Mouse (Mus musculus): ENCODE measurements around the gene Sirt3. TPM values are rescaled to one million over a fixed set of nuclear protein-coding genes. Genes with fewer than 3 reads are reported as not detected.
A peak's percentile ranks its signal among the peaks of the same experiment; 100 is the strongest.

The Sirt3 gene
- polyA plus RNA-seq (2015; fragmentation: Nextera tagmentation; extraction: Ambion mirVana) = 40.7 and 42.1 TPM in 2 replicates

DNA sequence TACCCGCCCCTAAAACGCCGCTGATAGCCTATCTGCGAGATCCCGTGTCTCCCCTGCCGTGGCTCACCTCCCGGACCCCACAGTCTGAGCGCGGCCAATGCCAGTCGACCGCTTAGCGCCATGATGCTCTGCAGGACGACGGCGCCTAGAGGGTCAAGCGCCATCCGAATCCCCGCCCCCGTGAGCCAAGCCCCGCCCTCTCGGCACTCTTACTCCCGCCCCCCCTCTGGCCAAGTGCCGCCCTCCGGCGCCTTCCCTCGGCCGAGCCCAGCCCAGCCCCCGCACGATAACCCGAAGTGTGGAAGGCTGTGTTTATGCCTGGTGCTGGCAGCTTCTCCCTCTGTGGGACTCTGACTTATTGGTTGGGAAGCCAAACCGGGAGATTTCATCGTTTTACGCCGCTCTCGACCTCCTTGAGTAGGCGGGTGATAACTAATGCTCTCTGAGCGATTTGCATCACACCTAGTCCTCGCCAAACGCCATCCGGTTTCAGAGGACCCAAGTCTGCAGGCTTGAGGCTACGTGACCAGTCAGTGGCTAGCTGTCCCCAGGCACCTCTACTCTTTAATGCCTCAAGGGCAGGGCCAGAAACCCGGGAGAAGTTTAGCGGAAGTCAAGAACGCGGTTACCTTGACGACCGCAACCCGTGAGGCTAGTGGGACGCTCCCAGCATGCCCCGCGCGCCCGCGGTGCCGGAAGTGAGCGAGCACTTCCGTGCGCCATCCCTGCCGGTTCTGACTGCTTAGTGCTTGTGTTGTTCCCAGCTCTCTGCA, at the start of gene Sirt3, which contains the start of gene Psmd13:
Gene Sirt3, minus strand, starts transcription at position 614 of the 773 bp plus-strand sequence.
Gene Psmd13, plus strand, starts transcription at position 273 of the 773 bp plus-strand sequence.
- Histone ChIP-seq H3K27ac (peak within 1 kb of the TSS; percentile 90), H3K9me3 (no peaks in the 10 kb centered on the region), H3K36me3 (peaks cover 23% of the 10 kb centered on the region), H3K9ac (replicated peaks) (peak within 1 kb of the TSS; percentile 85), H3K4me1 (replicated peaks) (peaks cover 23% of the 10 kb centered on the region), H3K4me3 (replicated peaks) (peak within 1 kb of the TSS; percentile 78), H3K27me3 (no peaks in the 10 kb centered on the region), H3K4me2 (replicated peaks) (peak within 1 kb of the TSS; percentile 78)
- ATAC-seq = peak; percentile 95
- under 1% methylated on average over 59 of the region's 59 CpGs for WGBS

DNA sequence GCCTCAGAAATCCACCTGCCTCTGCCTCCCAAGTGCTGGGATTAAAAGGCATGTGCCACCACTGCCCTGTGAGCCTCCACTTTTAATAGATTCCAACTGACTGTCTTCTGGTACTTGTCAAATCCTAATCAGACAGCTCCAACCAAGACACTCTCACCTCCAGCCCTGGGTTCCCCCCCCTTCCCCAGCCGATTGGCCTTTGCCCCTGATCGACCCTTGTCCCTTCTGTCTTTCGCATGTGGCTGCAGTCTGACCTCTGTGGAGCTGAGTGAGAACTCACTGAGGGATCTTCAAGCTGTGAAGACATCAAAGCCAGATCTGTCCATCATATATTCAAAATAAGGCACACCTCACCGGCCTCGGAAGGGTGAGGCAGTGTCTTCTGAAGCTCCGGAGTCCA, 45.1 kb upstream of the Sirt3 start:
- Histone ChIP-seq H3K4me1 (replicated peaks) (peaks cover 16% of the 10 kb centered on the region), H3K36me3 (no peaks in the 10 kb centered on the region), H3K9me3 (no peaks in the 10 kb centered on the region), H3K4me2 (replicated peaks) (no peak overlapping the region), H3K4me3 (replicated peaks) (no peak overlapping the region), H3K27me3 (peaks cover 37% of the 10 kb centered on the region), H3K27ac (no peak overlapping the region), H3K9ac (replicated peaks) (no peak overlapping the region)
- ATAC-seq = no peak
- WGBS = 92% methylated on average over 6 of the region's 6 CpGs

DNA sequence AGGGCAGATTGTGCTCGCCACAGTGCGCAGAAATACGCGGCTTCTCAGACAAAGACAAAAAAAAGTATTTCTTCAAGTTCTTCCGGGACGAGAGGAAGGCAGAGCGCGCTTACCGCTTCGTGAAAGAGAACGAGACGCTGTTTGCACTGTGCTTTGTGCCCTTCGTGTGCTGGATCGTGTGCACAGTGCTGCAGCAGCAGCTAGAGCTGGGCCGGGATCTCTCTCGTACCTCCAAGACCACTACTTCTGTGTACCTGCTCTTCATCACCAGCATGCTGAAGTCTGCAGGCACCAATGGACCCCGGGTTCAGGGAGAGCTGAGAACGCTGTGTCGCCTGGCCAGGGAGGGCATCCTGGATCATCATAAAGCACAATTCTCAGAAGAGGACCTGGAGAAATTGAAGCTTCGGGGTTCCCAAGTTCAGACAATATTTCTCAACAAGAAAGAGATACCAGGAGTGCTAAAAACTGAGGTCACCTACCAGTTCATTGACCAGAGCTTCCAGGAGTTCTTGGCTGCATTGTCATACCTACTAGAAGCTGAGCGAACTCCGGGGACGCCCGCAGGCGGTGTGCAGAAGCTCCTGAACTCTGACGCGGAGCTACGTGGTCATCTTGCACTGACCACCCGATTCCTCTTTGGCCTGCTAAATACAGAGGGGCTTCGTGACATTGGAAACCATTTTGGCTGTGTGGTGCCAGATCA, 41.1 kb upstream of the Sirt3 start:
- peak overlapping the region; percentile 89 for H3K4me2 ChIP-seq (replicated peaks)
- 18% methylated on average over 30 of the region's 30 CpGs for WGBS
- 0 out of 2 replicates have a peak, but pooled peaks have one; percentile 45 for ATAC-seq
- no peaks in the 10 kb centered on the region for H3K36me3 ChIP-seq
- peaks cover 71% of the 10 kb centered on the region for H3K27me3 ChIP-seq
- H3K4me1 ChIP-seq (replicated peaks) = peaks cover 20% of the 10 kb centered on the region
- no peaks in the 10 kb centered on the region for H3K9me3 ChIP-seq
- H3K9ac ChIP-seq (replicated peaks) = peak overlapping the region; percentile 58
- H3K4me3 ChIP-seq (replicated peaks) = peak overlapping the region; percentile 50
- H3K27ac ChIP-seq = no peak overlapping the region

DNA sequence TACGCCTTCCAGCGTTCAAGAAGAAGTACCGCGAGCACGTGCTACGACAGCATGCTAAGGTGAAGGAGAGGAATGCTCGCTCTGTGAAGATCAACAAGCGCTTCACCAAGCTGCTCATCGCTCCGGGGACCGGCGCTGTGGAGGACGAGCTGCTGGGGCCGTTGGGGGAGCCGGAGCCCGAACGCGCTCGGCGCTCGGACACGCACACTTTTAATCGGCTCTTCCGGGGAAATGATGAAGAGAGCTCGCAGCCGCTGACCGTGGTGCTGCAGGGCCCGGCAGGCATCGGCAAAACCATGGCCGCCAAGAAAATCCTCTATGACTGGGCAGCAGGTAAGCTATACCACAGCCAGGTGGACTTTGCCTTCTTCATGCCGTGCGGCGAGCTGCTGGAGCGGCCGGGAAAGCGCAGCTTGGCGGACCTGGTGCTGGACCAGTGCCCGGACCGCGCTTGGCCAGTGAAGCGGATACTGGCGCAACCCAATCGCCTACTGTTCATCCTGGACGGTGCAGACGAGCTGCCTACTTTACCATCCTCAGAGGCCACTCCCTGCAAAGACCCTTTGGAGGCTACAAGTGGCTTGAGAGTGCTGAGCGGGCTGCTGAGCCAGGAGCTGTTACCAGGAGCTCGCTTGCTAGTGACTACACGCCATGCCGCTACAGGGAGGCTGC, 40.4 kb upstream of the Sirt3 start:
- WGBS = under 1% methylated on average over 49 of the region's 49 CpGs
- peak overlapping the region; percentile 50 for H3K4me3 ChIP-seq (replicated peaks)
- H3K27me3 ChIP-seq = peaks cover 71% of the 10 kb centered on the region
- ATAC-seq = peak; percentile 63
- H3K9ac ChIP-seq (replicated peaks) = peak overlapping the region; percentile 58
- peaks cover 20% of the 10 kb centered on the region for H3K4me1 ChIP-seq (replicated peaks)
- H3K9me3 ChIP-seq = no peaks in the 10 kb centered on the region
- peak overlapping the region; percentile 89 for H3K4me2 ChIP-seq (replicated peaks)
- H3K36me3 ChIP-seq = no peaks in the 10 kb centered on the region
- no peak overlapping the region for H3K27ac ChIP-seq

- H3K4me2 ChIP-seq (replicated peaks) = peak overlapping the region; percentile 89; the same call in 1 of the 2 replicates
- H3K4me1 ChIP-seq (replicated peaks) = peaks cover 20% of the 10 kb centered on the region
- H3K9me3 ChIP-seq = no peaks in the 10 kb centered on the region
- no peak for ATAC-seq
- WGBS = 27% methylated on average over 22 of the region's 22 CpGs
- 0 out of 2 replicates have a peak overlapping the region, but pooled peaks have one; percentile 50 for H3K4me3 ChIP-seq (replicated peaks)
- no peaks in the 10 kb centered on the region for H3K36me3 ChIP-seq
- no peak overlapping the region for H3K27ac ChIP-seq
- H3K27me3 ChIP-seq = peaks cover 71% of the 10 kb centered on the region
- H3K9ac ChIP-seq (replicated peaks) = no peak overlapping the region
These were observed 39.3 kb upstream of the Sirt3 start for GRCm38 (mm10) chr7:140921225-140921975.

DNA sequence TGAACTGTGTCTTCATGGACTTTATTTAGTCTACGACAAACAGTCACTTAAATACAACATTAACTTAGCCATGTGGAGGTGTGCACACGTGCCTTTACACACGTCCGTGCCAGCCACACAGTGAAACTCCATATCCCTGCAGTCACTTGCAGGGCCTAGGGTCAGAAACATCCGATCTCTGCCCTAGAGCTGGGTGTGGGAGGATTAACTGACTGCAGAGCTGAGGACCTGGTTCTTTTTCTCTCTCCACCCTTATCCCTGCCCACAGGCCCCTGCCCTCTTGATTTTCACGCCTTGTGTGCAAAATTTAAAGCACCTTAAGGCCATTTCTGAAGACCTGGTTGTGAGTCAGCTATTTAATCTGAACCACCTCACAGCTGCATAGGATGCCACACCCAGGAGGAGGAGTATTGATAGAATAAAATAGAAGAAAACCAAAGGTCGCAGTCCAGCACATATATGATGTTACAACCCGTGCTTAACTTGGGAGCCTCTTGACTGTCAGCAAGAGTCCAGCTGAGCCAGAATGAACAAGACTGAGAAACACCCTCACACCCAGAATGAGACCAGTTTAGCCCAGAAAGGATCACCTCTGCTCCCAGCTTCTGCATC, 38.4 kb upstream of the Sirt3 start, which contains the start of gene Nlrp6:
Gene Nlrp6, plus strand, starts transcription at position 485 of the 612 bp plus-strand sequence.
- WGBS = 79% methylated on average over 8 of the region's 8 CpGs
- peaks cover 67% of the 10 kb centered on the region for H3K27me3 ChIP-seq

DNA sequence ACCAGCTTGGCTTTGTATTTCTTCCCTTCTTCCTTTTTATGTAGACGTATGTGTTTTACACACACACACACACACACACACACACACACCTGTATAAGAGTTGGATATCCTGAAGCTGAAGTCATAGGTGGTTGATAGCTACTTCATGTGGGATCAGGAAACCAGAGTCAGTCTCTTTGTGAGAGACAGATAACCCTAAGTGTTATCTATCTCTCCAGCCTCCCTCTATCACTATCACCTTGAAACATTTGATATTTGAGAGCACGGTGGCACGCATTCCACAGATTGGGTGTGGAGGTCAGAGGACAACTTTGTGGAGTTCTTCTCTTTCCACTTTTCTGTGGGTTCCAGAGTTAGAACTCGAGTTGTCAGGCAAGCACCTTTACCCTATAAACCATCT, 37.8 kb upstream of the Sirt3 start:
- no peak for ATAC-seq
- Histone ChIP-seq H3K27ac (no peak overlapping the region), H3K4me3 (replicated peaks) (no peak overlapping the region), H3K9ac (replicated peaks) (no peak overlapping the region), H3K9me3 (no peaks in the 10 kb centered on the region), H3K36me3 (no peaks in the 10 kb centered on the region), H3K27me3 (peaks cover 61% of the 10 kb centered on the region), H3K4me2 (replicated peaks) (no peak overlapping the region), H3K4me1 (replicated peaks) (peaks cover 20% of the 10 kb centered on the region)
- WGBS = 78% methylated on average over 4 of the region's 4 CpGs

More for the DNA sequence above, 38.4 kb upstream of the Sirt3 start, which contains the start of gene Nlrp6:
- no peaks in the 10 kb centered on the region for H3K36me3 ChIP-seq
- H3K27ac ChIP-seq = no peak within 1 kb of the TSS
- peaks cover 20% of the 10 kb centered on the region for H3K4me1 ChIP-seq (replicated peaks)
- H3K4me3 ChIP-seq (replicated peaks) = 0 out of 2 replicates have a peak within 1 kb of the TSS, but pooled peaks have one; percentile 50
- H3K9me3 ChIP-seq = no peaks in the 10 kb centered on the region
- no peak within 1 kb of the TSS for H3K9ac ChIP-seq (replicated peaks)
- no peak for ATAC-seq
- no peak within 1 kb of the TSS for H3K4me2 ChIP-seq (replicated peaks)

DNA sequence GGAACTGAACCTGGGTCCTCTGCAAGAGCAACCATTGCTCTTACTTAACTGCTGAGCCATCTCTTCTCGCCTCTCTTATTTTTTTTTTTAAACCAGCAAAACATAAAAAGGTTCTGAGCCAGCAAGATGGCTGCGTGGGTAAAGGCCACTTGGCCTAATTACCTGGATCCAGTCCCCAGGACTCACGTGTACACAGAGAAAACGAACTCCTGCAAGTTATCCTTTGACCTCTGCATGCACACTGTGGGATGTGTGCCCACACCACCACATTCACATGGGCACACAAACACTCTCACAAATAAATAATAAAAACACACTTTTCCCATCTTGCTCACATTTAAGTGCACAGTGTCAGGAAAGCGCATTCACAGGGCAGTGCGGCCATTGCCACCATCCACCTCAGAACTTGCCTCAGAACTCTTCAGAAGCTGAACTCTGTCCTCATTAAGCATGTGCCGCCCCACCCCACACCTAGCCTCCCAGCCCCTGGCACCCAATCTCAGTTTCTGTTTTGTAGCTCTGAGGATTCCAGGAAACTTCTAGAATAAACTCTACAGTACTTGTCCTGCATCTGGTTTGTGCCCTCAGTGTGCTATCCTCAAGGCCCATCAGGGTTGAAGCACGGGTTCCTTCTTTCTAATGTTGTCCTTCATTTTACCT, 32.1 kb upstream of the Sirt3 start:
- no peak for ATAC-seq
- Histone ChIP-seq H3K36me3 (no peaks in the 10 kb centered on the region), H3K27ac (no peak overlapping the region), H3K9ac (replicated peaks) (no peak overlapping the region), H3K9me3 (no peaks in the 10 kb centered on the region), H3K27me3 (peaks cover 6% of the 10 kb centered on the region), H3K4me2 (replicated peaks) (no peak overlapping the region), H3K4me3 (replicated peaks) (no peak overlapping the region), H3K4me1 (replicated peaks) (no peaks in the 10 kb centered on the region; the same call in 1 of the 2 replicates)
- WGBS = 88% methylated on average over 8 of the region's 8 CpGs

- Histone ChIP-seq H3K27ac (no peak overlapping the region), H3K9ac (replicated peaks) (no peak overlapping the region), H3K4me1 (replicated peaks) (peaks cover 4% of the 10 kb centered on the region), H3K27me3 (peaks cover 3% of the 10 kb centered on the region; the same call in 1 of the 2 replicates), H3K4me2 (replicated peaks) (no peak overlapping the region), H3K9me3 (no peaks in the 10 kb centered on the region), H3K36me3 (no peaks in the 10 kb centered on the region), H3K4me3 (replicated peaks) (no peak overlapping the region)
- 81% methylated on average over 5 of the region's 5 CpGs for WGBS
- no peak for ATAC-seq
These were observed 30.9 kb upstream of the Sirt3 start for GRCm38 (mm10) chr7:140912846-140913482.

- Histone ChIP-seq H3K4me2 (replicated peaks) (no peak overlapping the region), H3K27ac (no peak overlapping the region), H3K27me3 (peaks cover 3% of the 10 kb centered on the region; the same call in 1 of the 2 replicates), H3K9me3 (no peaks in the 10 kb centered on the region), H3K36me3 (no peaks in the 10 kb centered on the region), H3K4me3 (replicated peaks) (no peak overlapping the region), H3K4me1 (replicated peaks) (peaks cover 4% of the 10 kb centered on the region), H3K9ac (replicated peaks) (no peak overlapping the region)
- WGBS = 68% methylated on average over 3 of the region's 3 CpGs
- no peak for ATAC-seq
These were observed 30.2 kb upstream of the Sirt3 start for GRCm38 (mm10) chr7:140912293-140912692.

Data from midbrain, embryonic 13.5 days (tissue).